In genomic region chr8:124021237-124022227, GRCm38 (mm10) we compare ENCODE assay signal across 8 mouse cellular contexts. TPM values are rescaled to one million over a fixed set of nuclear protein-coding genes. Genes with fewer than 3 reads are reported as not detected.
A peak's percentile ranks its signal among the peaks of the same experiment; 100 is the strongest.
DNase-seq lines count a peak whose midpoint lies in the region; ATAC-seq lines count a peak whose summit lies in the region.

TSS of gene Taf5l (minus strand) at chr8:124021397.
TSS of gene Urb2 (plus strand) at chr8:124021508.

- peak; percentile 95 for ATAC-seq in hindbrain, embryonic 14.5 days (ENCODE audit: low FRiP score)

- peak within 1 kb of the TSS; percentile 88 for H3K4me3 ChIP-seq in hindbrain, embryonic 14.5 days (replicated peaks; ENCODE audit: low read length)

- H3K27ac ChIP-seq in hindbrain, embryonic 14.5 days = peak within 1 kb of the TSS; percentile 94

- H3K4me2 ChIP-seq in hindbrain, embryonic 14.5 days (replicated peaks) = peak within 1 kb of the TSS; percentile 82

- no peaks in the 10 kb centered on the region for H3K9me3 ChIP-seq in hindbrain, embryonic 14.5 days (ENCODE audit: control insufficient read depth, low read length)

- peaks cover 30% of the 10 kb centered on the region for H3K4me1 ChIP-seq in hindbrain, embryonic 14.5 days (replicated peaks; ENCODE audit: control insufficient read depth, insufficient read depth, low read length)

- H3K27me3 ChIP-seq in hindbrain, embryonic 14.5 days (ENCODE audit: control insufficient read depth, insufficient read depth, low read length) = no peaks in the 10 kb centered on the region

- peak; percentile 94 for DNase-seq in T-cell, adult 2 months (ENCODE audit: low spot score)
- peak; percentile 97 to 98 for DNase-seq in cerebellum, postnatal 25 days
- DNase-seq in frontal cortex, postnatal 25 days (ENCODE audit: low spot score in 2 of 2) = peak; percentile 82 to 84
- DNase-seq in hindbrain, embryonic 14.5 days (ENCODE audit: low spot score) = peak; percentile 92
- DNase-seq in layer of hippocampus, postnatal 36 days = peak; percentile 93
- peak; percentile 93 for DNase-seq in lung, postnatal 25 days (ENCODE audit: low spot score)
- peak; percentile 77 for DNase-seq in retina, adult 2 months (ENCODE audit: low read depth, low spot score)
- peak; percentile 97 for DNase-seq in thymus, postnatal 25 days

- H3K36me3 ChIP-seq in hindbrain, embryonic 14.5 days (replicated peaks; ENCODE audit: control insufficient read depth, insufficient read depth) = peaks cover 21% of the 10 kb centered on the region

- H3K9ac ChIP-seq in hindbrain, embryonic 14.5 days = peak within 1 kb of the TSS; percentile 85

- WGBS in hindbrain, embryonic 14.5 days = under 1% methylated on average over 74 of the region's 74 CpGs

RNA-seq across cellular contexts. Expression of gene Taf5l, which starts in this region (rescaled TPM):
- 24.2 and 25.7 TPM in 2 replicates for polyA plus RNA-seq in hindbrain, embryonic 14.5 days (2014; fragmentation: Nextera tagmentation; extraction: Ambion mirVana)
- 10 to 100 TPM; 19.6 to 20.8 TPM for total RNA-seq in layer of hippocampus, postnatal 36 days (2021)

RNA-seq across cellular contexts. Expression of gene Urb2, which starts in this region (rescaled TPM):
- polyA plus RNA-seq in hindbrain, embryonic 14.5 days (2014; fragmentation: Nextera tagmentation; extraction: Ambion mirVana) = 4.9 and 5.5 TPM in 2 replicates
- 10 to 100 TPM; 11.8 to 12.5 TPM for total RNA-seq in layer of hippocampus, postnatal 36 days (2021)

Comparison
In these comparisons a context has a peak if more than half of its experiments do, and no peak if none do; other contexts are left out.
1. Peak in every context shown above with its lines: DNase-seq, ATAC-seq, H3K4me3 ChIP-seq and H3K27ac ChIP-seq.